Mouse (Mus musculus) hindbrain, embryonic 13.5 days (tissue): Measurements from ENCODE around the gene Stox2. TPM values are rescaled to one million over a fixed set of nuclear protein-coding genes. Genes with fewer than 3 reads are reported as not detected.

Source experiments
- ATAC-seq: fragments of 200-750 bp; cut with Nextera tagmentation; 2 replicates; pipeline ENCODE4 v1.8.0; 2017; ENCODE audit warnings: moderate TSS enrichment; ENCODE audit not compliant: low FRiP score
- H3K27ac ChIP-seq: fragments of 300-500 bp; sonication (generic); 2 replicates; pipeline ENCODE4 v1.5.1; 2015; ENCODE audit warnings: inconsistent platforms, mild to moderate bottlenecking, moderate library complexity
- H3K27me3 ChIP-seq: fragments of 300-500 bp; sonication (generic); 2 replicates; pipeline ENCODE4 v1.6.1; 2015; ENCODE audit warnings: mild to moderate bottlenecking, inconsistent platforms
- H3K36me3 ChIP-seq: fragments of 300-500 bp; sonication (generic); 2 replicates; pipeline ENCODE4 v1.6.1; 2015; ENCODE audit warnings: mild to moderate bottlenecking, inconsistent platforms
- H3K4me1 ChIP-seq: fragments of 300-500 bp; sonication (generic); replicated peaks from 2 replicates; pipeline ENCODE4 v1.6.1; 2015; ENCODE audit warnings: inconsistent platforms
- H3K4me2 ChIP-seq: fragments of 300-500 bp; sonication (generic); 2 replicates; pipeline ENCODE4 v1.6.1; 2015; ENCODE audit warnings: inconsistent platforms, mild to moderate bottlenecking, moderate library complexity
- H3K4me3 ChIP-seq: fragments of 300-500 bp; sonication (generic); 2 replicates; pipeline ENCODE4 v1.5.1; 2015; ENCODE audit warnings: mild to moderate bottlenecking, inconsistent platforms
- H3K9ac ChIP-seq: fragments of 300-500 bp; sonication (generic); 2 replicates; pipeline ENCODE4 v1.6.1; 2015; ENCODE audit warnings: mild to moderate bottlenecking, inconsistent platforms
- H3K9me3 ChIP-seq: fragments of 300-500 bp; sonication (generic); 2 replicates; pipeline ENCODE4 v1.6.1; 2016; ENCODE audit warnings: inconsistent platforms
- WGBS: fragments of 180-500 bp; shearing (Covaris S2); methylation state at CpG from one replicate; pipeline ENCODE4 v1.1.7; 2015; 5-methylcytosine and 5-hydroxymethylcytosine counted together
- polyA plus RNA-seq: library from polyadenylated mRNA; unstranded; fragments of >200 nt; fragmentation: Nextera tagmentation; extraction: Ambion mirVana; gene quantifications from 2 replicates; pipeline ENCODE4 v1.2.1, GENCODE M21; 2015

Stox2 gene
- polyA plus RNA-seq, 1 experiment from 2014 or later, result 38.9 TPM

DNA sequence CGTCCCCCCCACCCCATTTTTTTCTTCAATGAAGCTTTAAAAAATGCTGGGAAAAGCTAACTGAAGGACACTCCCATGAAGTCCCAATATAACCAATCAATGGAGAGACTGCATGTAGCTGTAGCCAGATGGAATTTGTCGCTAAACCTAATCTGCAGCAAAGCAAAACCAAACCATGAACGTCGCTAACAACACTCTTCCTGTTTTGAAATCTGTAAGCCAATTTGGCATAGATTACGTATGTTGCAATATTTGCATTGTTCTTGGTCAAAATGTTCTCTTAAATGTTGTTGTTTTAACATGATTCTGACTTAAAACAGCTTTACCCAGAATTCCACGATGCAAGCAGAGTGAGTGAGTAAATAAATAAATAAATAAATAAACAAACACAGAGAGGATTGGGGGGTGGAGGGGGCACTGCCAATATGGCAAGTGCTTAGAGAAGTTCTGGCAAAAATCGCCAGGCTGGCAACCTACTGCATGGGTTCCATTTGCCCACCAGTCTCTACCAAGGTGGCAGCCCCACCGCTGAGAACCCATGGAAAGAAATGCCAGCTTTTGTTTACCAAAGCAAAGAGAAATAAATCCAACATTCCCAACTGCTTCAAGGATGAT lies 203.0 kb downstream of the Stox2 start:
- Histone ChIP-seq H3K4me3 (peak overlapping the region; percentile 36), H3K9me3 (no peaks in the 10 kb centered on the region), H3K36me3 (no peaks in the 10 kb centered on the region), H3K9ac (peak overlapping the region; percentile 63), H3K4me1 (peaks cover 65% of the 10 kb centered on the region), H3K4me2 (peak overlapping the region; percentile 60), H3K27me3 (no peaks in the 10 kb centered on the region), H3K27ac (peak overlapping the region; percentile 89)
- peak; percentile 80 for ATAC-seq
- WGBS, result 18% methylated on average over 8 of the region's 8 CpGs

- peak; percentile 97 for ATAC-seq
- H3K4me1 ChIP-seq, result peaks cover 71% of the 10 kb centered on the region
- no peaks in the 10 kb centered on the region for H3K9me3 ChIP-seq
- no peaks in the 10 kb centered on the region for H3K36me3 ChIP-seq
- peak overlapping the region; percentile 36 for H3K4me3 ChIP-seq
- H3K27ac ChIP-seq, result peak overlapping the region; percentile 89
- no peaks in the 10 kb centered on the region for H3K27me3 ChIP-seq
- 8% methylated on average over 17 of the region's 17 CpGs for WGBS
- peak overlapping the region; percentile 60 for H3K4me2 ChIP-seq
- peak overlapping the region; percentile 67 for H3K9ac ChIP-seq
Observed at GRCm38 (mm10) chr8:47242207-47243004, 203.8 kb downstream of the Stox2 start.

GRCm38 (mm10) chr8:47241421-47242078 lies 204.6 kb downstream of the Stox2 start:
- Histone ChIP-seq H3K4me3 (peak overlapping the region; percentile 36), H3K36me3 (no peaks in the 10 kb centered on the region), H3K4me2 (peak overlapping the region; percentile 60), H3K27me3 (no peaks in the 10 kb centered on the region), H3K4me1 (peaks cover 78% of the 10 kb centered on the region), H3K9me3 (no peaks in the 10 kb centered on the region), H3K27ac (peak overlapping the region; percentile 89), H3K9ac (peak overlapping the region; percentile 67)
- no peak; the same call in 1 of the 2 replicates for ATAC-seq
- WGBS, result 25% methylated on average over 13 of the region's 13 CpGs

GRCm38 (mm10) chr8:47240871-47241270 lies 205.3 kb downstream of the Stox2 start:
- H3K4me1 ChIP-seq, result peaks cover 76% of the 10 kb centered on the region
- H3K4me2 ChIP-seq, result peak overlapping the region; percentile 60
- H3K27me3 ChIP-seq, result no peaks in the 10 kb centered on the region
- no peaks in the 10 kb centered on the region for H3K36me3 ChIP-seq
- peak overlapping the region; percentile 67 for H3K9ac ChIP-seq
- H3K4me3 ChIP-seq, result 0 out of 2 replicates have a peak overlapping the region, but pooled peaks have one; percentile 36
- ATAC-seq, result no peak
- H3K27ac ChIP-seq, result peak overlapping the region; percentile 89; the same call in 1 of the 2 replicates
- no peaks in the 10 kb centered on the region for H3K9me3 ChIP-seq
- 36% methylated on average over 4 of the region's 4 CpGs for WGBS

DNA sequence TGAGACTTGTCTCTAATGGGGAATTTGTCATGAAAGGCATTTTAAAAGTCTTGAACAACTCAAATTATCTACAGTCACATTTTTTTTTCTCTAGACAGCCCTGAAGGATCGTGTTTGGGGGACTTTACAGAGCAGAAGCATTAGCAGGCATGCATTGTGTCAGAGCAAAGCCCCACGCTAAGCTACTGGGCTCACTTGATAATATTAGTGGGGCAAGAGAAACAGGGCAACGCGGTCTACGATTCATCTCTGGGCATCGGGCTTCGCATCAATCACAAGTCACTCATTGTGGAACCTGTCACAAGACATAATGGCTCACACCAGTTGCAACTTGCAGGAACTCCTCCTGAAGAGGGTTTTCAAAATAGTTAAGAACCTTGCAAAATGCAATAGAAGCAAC lies 205.9 kb downstream of the Stox2 start:
- Histone ChIP-seq H3K4me2 (peak overlapping the region; percentile 60), H3K27me3 (no peaks in the 10 kb centered on the region), H3K9me3 (no peaks in the 10 kb centered on the region), H3K4me1 (peaks cover 72% of the 10 kb centered on the region), H3K36me3 (no peaks in the 10 kb centered on the region), H3K4me3 (no peak overlapping the region), H3K27ac (no peak overlapping the region; the same call in 1 of the 2 replicates), H3K9ac (peak overlapping the region; percentile 6; the same call in 1 of the 2 replicates)
- no peak for ATAC-seq
- WGBS, result 17% methylated on average over 7 of the region's 7 CpGs

- Histone ChIP-seq H3K36me3 (no peaks in the 10 kb centered on the region), H3K4me3 (no peak overlapping the region), H3K4me1 (peaks cover 27% of the 10 kb centered on the region), H3K9ac (no peak overlapping the region), H3K27ac (no peak overlapping the region), H3K4me2 (no peak overlapping the region), H3K27me3 (no peaks in the 10 kb centered on the region), H3K9me3 (no peaks in the 10 kb centered on the region)
- ATAC-seq, result 0 out of 2 replicates have a peak, but pooled peaks have one; percentile 5
- 60% methylated on average over 3 of the region's 3 CpGs for WGBS
Observed at GRCm38 (mm10) chr8:47232081-47232480, 214.1 kb downstream of the Stox2 start.

DNA sequence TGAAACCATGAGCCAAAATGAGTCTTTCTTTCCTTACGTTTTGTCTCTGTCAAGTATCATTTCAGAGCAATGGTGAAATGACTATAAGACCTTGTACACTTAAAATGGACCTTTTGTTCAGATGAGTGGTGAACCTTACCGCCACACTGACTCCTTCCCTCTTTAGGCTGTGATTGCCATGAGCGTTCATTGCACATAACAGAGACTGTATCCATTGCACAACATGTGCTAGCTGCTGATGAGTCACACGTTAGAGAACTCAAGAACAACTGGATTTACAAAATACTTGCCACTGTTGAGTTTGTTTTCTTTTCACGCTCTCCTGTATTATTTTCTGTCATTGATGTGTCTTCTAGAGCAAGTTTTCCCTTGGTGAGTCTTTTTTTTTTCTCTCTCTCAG lies 216.1 kb downstream of the Stox2 start:
- Histone ChIP-seq H3K36me3 (no peaks in the 10 kb centered on the region), H3K4me1 (peaks cover 21% of the 10 kb centered on the region), H3K27ac (no peak overlapping the region), H3K9me3 (no peaks in the 10 kb centered on the region), H3K4me2 (no peak overlapping the region), H3K27me3 (no peaks in the 10 kb centered on the region), H3K4me3 (no peak overlapping the region), H3K9ac (no peak overlapping the region)
- WGBS, result 88% methylated on average over 5 of the region's 5 CpGs
- ATAC-seq, result no peak

DNA sequence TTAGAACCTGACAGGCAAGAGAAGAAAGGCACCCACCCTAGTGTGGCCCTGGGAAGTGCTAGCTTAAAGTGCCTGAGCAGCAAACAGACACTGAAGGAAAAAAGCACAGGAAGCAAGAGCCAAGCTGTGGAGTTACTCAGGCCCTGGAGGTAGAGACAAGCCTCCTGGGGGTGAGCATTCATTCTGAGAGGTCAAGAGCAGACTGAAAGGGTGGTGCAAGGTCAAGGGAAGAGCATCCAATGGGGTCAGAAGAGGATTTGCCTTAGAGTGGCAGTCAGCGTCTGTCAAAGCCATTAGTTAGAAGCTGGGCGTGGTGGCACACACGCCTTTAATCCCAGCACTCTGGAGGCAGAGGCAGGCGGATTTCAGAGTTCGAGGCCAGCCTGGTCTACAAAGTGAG lies 224.3 kb downstream of the Stox2 start:
- Histone ChIP-seq H3K27me3 (no peaks in the 10 kb centered on the region), H3K4me3 (no peak overlapping the region), H3K36me3 (no peaks in the 10 kb centered on the region), H3K4me2 (no peak overlapping the region), H3K4me1 (peaks cover 47% of the 10 kb centered on the region), H3K9ac (no peak overlapping the region), H3K9me3 (no peaks in the 10 kb centered on the region), H3K27ac (no peak overlapping the region)
- WGBS, result 66% methylated on average over 5 of the region's 5 CpGs
- no peak for ATAC-seq

GRCm38 (mm10) chr8:47221191-47221590 lies 225.0 kb downstream of the Stox2 start:
- Histone ChIP-seq H3K9ac (no peak overlapping the region), H3K4me3 (no peak overlapping the region), H3K27me3 (no peaks in the 10 kb centered on the region), H3K36me3 (no peaks in the 10 kb centered on the region), H3K4me1 (peaks cover 51% of the 10 kb centered on the region), H3K4me2 (no peak overlapping the region), H3K9me3 (no peaks in the 10 kb centered on the region), H3K27ac (0 out of 2 replicates have a peak overlapping the region, but pooled peaks have one; percentile 18)
- no peak for ATAC-seq
- WGBS, result 57% methylated on average over 10 of the region's 10 CpGs

- ATAC-seq, result no peak
- Histone ChIP-seq H3K9me3 (no peaks in the 10 kb centered on the region), H3K27ac (0 out of 2 replicates have a peak overlapping the region, but pooled peaks have one; percentile 18), H3K36me3 (no peaks in the 10 kb centered on the region), H3K4me1 (peaks cover 57% of the 10 kb centered on the region), H3K4me3 (no peak overlapping the region), H3K27me3 (no peaks in the 10 kb centered on the region), H3K9ac (no peak overlapping the region), H3K4me2 (no peak overlapping the region)
- WGBS, result 28% methylated on average over 5 of the region's 5 CpGs
Observed at GRCm38 (mm10) chr8:47220390-47220789, 225.8 kb downstream of the Stox2 start.

DNA sequence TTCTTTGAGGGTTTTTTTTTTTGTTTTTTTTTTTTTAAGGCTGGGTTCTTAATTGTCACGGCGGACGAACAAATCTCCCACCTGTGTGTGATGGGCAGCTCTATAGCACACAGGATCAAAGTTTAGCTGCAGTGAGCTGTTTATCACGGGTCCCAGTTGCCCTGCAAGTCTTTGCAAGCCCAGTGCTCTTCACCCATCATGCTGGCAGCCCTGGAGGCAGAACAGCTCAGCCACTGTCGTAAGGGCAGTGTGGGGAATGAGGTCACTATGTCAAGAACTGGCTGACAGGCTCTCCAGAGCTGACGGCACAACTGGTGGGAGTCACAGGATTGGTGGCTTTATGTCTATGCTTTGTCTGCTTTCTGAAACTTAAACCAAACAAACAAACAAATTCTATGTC lies 227.6 kb downstream of the Stox2 start:
- H3K27ac ChIP-seq, result peak overlapping the region; percentile 83
- WGBS, result 31% methylated on average over 6 of the region's 6 CpGs
- H3K4me3 ChIP-seq, result no peak overlapping the region
- peaks cover 60% of the 10 kb centered on the region for H3K4me1 ChIP-seq
- no peaks in the 10 kb centered on the region for H3K36me3 ChIP-seq
- peak overlapping the region; percentile 24 for H3K4me2 ChIP-seq
- H3K9me3 ChIP-seq, result no peaks in the 10 kb centered on the region
- ATAC-seq, result peak; percentile 30; the same call in 1 of the 2 replicates
- peak overlapping the region; percentile 53 for H3K9ac ChIP-seq
- H3K27me3 ChIP-seq, result no peaks in the 10 kb centered on the region

DNA sequence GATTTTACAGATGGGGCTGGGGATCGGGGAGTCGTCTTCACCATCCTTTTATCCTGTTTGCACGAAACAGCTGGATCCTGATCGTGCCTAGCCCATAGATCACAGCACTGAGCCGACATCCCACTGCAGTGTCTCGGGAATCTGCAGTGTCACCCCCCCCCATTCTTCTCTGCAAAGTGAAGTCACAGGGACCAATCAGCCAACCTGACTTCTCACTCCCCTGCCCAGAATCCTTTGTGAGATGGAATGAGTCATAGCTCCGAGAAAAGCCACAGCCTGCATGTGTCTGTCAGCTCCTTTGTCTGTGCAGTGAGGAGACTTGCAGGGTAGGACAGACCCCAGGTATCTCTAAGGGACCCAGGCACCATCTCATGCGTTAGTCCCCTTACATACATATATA lies 228.1 kb downstream of the Stox2 start:
- peak overlapping the region; percentile 24 for H3K4me2 ChIP-seq
- ATAC-seq, result peak; percentile 82
- 12% methylated on average over 8 of the region's 8 CpGs for WGBS
- no peaks in the 10 kb centered on the region for H3K27me3 ChIP-seq
- no peaks in the 10 kb centered on the region for H3K9me3 ChIP-seq
- H3K9ac ChIP-seq, result peak overlapping the region; percentile 53
- peaks cover 63% of the 10 kb centered on the region for H3K4me1 ChIP-seq
- H3K36me3 ChIP-seq, result no peaks in the 10 kb centered on the region
- no peak overlapping the region for H3K4me3 ChIP-seq
- H3K27ac ChIP-seq, result peak overlapping the region; percentile 83
